Mouse (Mus musculus) cerebellum, adult 2 months (tissue): ENCODE data around the gene Tmed1. TPM values are rescaled to one million over a fixed set of nuclear protein-coding genes. Genes with fewer than 3 reads are reported as not detected.
A peak's percentile ranks its signal among the peaks of the same experiment; 100 is the strongest.
"Not testable (repeated sequence)": the region's sequence is repeated elsewhere in the genome, so short reads cannot be mapped to it uniquely, and the experiment has no call there.

Source experiments
- DNase-seq, 2 experiments: peaks; one replicate each; pipeline ENCODE4 v3.0.0; 2021
- H3K27ac ChIP-seq: fragments of 200-500 bp; 2 replicates; pipeline ENCODE4 v1.5.1; 2012; ENCODE audit warnings: low read length, control low read depth, inconsistent platforms; ENCODE audit not compliant: insufficient read depth
- H3K27me3 ChIP-seq: fragments of 200-500 bp; 2 replicates; pipeline ENCODE4 v1.6.1; 2012; ENCODE audit warnings: inconsistent platforms, mild to moderate bottlenecking, low read length, moderate library complexity; ENCODE audit not compliant: control insufficient read depth, insufficient read depth
- H3K4me1 ChIP-seq: fragments of 200-500 bp; 2 replicates; pipeline ENCODE4 v1.6.1; 2011; ENCODE audit warnings: low read length; ENCODE audit not compliant: control insufficient read depth, insufficient read depth
- H3K4me3 ChIP-seq: fragments of 200-500 bp; replicated peaks from 2 replicates; pipeline ENCODE3; 2011; ENCODE audit warnings: mild to moderate bottlenecking, low read depth, low read length, control low read depth; ENCODE audit not compliant: insufficient read depth
- CTCF ChIP-seq: fragments of 200-500 bp; IDR thresholded peaks from 2 replicates; pipeline ENCODE4 v1.5.1; 2011; ENCODE audit warnings: low read depth, mild to moderate bottlenecking, control low read depth, low read length, moderate library complexity, borderline replicate concordance; ENCODE audit not compliant: insufficient read depth
- POLR2A ChIP-seq: fragments of 200-500 bp; IDR thresholded peaks from 2 replicates; pipeline ENCODE4 v1.6.1; 2011; ENCODE audit warnings: low read length, control low read depth, borderline replicate concordance; ENCODE audit not compliant: insufficient read depth
- WGBS: fragments of 180-500 bp; shearing (Covaris S2); methylation state at CpG from one replicate; pipeline ENCODE4 v1.1.7; 2018; 5-methylcytosine and 5-hydroxymethylcytosine counted together
- polyA plus RNA-seq: library from polyadenylated mRNA; depleted of rRNA; stranded (reverse); fragments of >200 nt; gene quantifications from 2 replicates; pipeline ENCODE4 v1.2.3, GENCODE M21; 2012; rRNA removed

Gene Tmed1
- polyA plus RNA-seq, 1 experiment, result 25.9 TPM

GRCm38 (mm10) chr9:21477707-21478106 is 32.3 kb downstream of the Tmed1 start:
- Histone ChIP-seq H3K4me3 (no peak overlapping the region), H3K27ac (no peak overlapping the region), H3K27me3 (no peaks in the 10 kb centered on the region), H3K4me1 (no peaks in the 10 kb centered on the region)
- WGBS, result 98% methylated on average over 6 of the region's 6 CpGs
- TF ChIP-seq POLR2A (no peak), CTCF (no peak)
- no peak for DNase-seq

DNA sequence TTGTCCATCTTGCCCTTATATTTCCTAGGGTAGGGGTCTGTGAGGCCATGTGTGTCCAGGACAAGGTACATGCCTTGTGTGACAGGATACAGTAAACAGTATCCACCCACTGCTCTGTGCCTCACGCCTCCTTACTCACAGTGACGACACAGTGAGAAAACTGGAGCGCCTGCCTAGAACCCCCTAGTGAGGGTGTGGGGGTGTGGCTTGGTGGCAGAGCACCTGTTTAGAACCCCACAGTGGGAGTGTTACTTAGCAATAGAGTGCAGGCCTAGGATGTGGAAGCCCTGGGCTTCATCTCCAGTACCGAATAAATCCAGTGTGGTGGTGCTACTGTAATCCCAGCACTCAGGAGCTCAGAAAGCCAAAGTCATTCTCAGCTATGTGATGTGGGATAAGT is 37.1 kb downstream of the Tmed1 start:
- Histone ChIP-seq H3K27ac (no peak overlapping the region), H3K4me3 (no peak overlapping the region), H3K4me1 (no peaks in the 10 kb centered on the region), H3K27me3 (no peaks in the 10 kb centered on the region)
- no peak for DNase-seq
- WGBS, result 77% methylated on average over 4 of the region's 4 CpGs
- no peak for TF ChIP-seq CTCF
- TF ChIP-seq POLR2A, result no peak

GRCm38 (mm10) chr9:21469032-21470024 is 40.7 kb downstream of the Tmed1 start:
- no peak overlapping the region for H3K4me3 ChIP-seq
- 88% methylated on average over 20 of the region's 20 CpGs for WGBS
- peak; percentile 50 to 66 for DNase-seq
- no peak overlapping the region for H3K27ac ChIP-seq
- TF ChIP-seq CTCF (peak; percentile 59; the same call in 1 of the 2 replicates), POLR2A (no peak)
- H3K4me1 ChIP-seq, result peaks cover 3% of the 10 kb centered on the region; the same call in 1 of the 2 replicates
- no peaks in the 10 kb centered on the region for H3K27me3 ChIP-seq

DNA sequence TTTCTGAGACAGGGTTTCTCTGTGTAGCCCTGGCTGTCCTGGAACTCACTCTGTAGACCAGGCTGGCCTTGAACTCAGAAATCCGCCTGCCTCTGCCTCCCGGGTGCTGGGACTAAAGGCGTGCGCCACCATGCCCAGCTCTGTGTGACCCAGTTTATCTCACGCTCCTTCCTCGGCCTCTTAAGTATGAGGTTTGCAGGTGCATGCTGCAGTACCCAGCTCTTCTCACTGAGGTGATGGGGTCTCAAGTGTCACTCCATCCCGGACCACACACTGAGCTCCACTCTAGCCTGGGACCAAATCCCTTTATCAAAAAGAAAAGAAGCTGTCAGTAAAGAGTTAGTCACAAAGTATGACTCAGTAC is 45.5 kb downstream of the Tmed1 start:
- not testable (repeated sequence) for H3K4me3 ChIP-seq, H3K27me3 ChIP-seq, DNase-seq
- Histone ChIP-seq H3K4me1 (peaks cover 21% of the 10 kb centered on the region), H3K27ac (peak overlapping the region; percentile 13; the same call in 1 of the 2 replicates)
- 79% methylated on average over 7 of the region's 7 CpGs for WGBS

- Histone ChIP-seq H3K4me3 (no peak overlapping the region), H3K27ac (peak overlapping the region; percentile 67), H3K27me3 (no peaks in the 10 kb centered on the region), H3K4me1 (peaks cover 21% of the 10 kb centered on the region)
- TF ChIP-seq POLR2A (no peak), CTCF (no peak)
- DNase-seq, result peak; percentile 66 to 78
- 23% methylated on average over 3 of the region's 3 CpGs for WGBS
Observed at GRCm38 (mm10) chr9:21463766-21464564, 46.1 kb downstream of the Tmed1 start.

DNA sequence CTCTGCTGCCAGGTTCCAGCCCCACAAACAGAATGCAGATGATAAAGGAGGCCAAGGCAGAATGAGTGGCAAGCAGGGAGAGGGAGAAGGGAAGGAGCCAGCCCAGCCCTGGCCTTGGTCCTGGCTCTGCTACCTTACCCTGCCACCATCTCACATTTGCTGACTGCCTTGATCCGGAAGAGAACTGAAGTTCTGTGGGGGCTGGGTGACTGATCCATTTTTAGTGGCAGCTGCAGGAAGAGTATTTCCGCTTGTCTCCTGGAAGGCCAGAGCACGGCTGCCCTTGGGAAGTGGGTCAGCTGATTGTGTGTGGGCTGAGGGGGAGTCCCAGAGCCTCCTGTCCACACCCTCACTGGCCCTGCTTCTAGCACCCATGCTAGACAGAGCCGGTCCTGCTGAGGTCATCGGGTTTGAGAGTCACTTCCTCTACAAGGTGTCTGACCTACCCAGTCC is 46.9 kb downstream of the Tmed1 start:
- Histone ChIP-seq H3K4me3 (no peak overlapping the region), H3K27ac (peak overlapping the region; percentile 67), H3K4me1 (peaks cover 21% of the 10 kb centered on the region), H3K27me3 (no peaks in the 10 kb centered on the region)
- WGBS, result 18% methylated on average over 5 of the region's 5 CpGs
- no peak for TF ChIP-seq POLR2A
- TF ChIP-seq CTCF, result no peak
- peak; percentile 42 to 45 for DNase-seq

DNA sequence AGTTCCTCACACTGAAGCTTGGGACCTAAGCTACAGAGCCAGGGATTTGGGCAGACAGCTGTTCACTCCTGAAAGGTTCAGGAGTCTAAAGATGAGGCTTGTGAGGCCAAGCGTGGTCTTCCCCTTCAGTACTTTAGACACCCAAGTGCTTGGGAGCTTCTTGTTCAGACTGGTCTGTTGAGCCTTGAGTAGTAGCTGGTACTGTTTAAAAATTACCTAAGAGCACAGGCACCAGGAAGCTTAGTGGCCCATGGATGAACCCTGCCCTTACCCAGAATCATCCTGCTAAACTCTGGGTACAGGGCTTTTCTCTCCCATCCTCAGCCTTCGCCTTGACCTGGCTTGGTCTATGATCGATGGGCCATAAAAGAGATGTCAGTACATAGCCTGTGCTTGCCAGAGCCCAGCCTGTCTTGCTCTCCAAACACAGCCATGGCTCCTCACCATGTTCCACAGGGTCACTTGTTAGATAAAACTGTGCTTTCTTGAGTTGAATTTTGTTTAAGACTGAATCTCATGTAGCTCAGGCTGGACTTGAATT is 49.6 kb downstream of the Tmed1 start:
- Histone ChIP-seq H3K4me3 (no peak overlapping the region), H3K4me1 (peaks cover 23% of the 10 kb centered on the region), H3K27me3 (no peaks in the 10 kb centered on the region), H3K27ac (no peak overlapping the region)
- no peak for DNase-seq
- TF ChIP-seq POLR2A, result no peak
- no peak for TF ChIP-seq CTCF
- WGBS, result 88% methylated on average over 3 of the region's 3 CpGs

- Histone ChIP-seq H3K4me3 (no peak overlapping the region), H3K27ac (no peak overlapping the region), H3K4me1 (peaks cover 22% of the 10 kb centered on the region), H3K27me3 (no peaks in the 10 kb centered on the region)
- no peak for TF ChIP-seq POLR2A
- DNase-seq, result peak; percentile 41 to 62
- WGBS, result 8% methylated on average over 3 of the region's 3 CpGs
Observed at GRCm38 (mm10) chr9:21458821-21459220, 51.2 kb downstream of the Tmed1 start.

Other genes with a start within 250 kb of the Tmed1 start
- gene Atg4d, start 245.0 kb downstream of the Tmed1 start, polyA plus RNA-seq, result 70.9 and 72.4 TPM in 2 replicates
- gene Kri1, start 222.3 kb downstream of the Tmed1 start, polyA plus RNA-seq, result 46.8 and 48.2 TPM in 2 replicates
- gene Cdkn2d, start 218.8 kb downstream of the Tmed1 start, polyA plus RNA-seq, result 76.6 and 88.6 TPM in 2 replicates
- 1.6 and 1.8 TPM in 2 replicates for gene Ap1m2, start 197.9 kb downstream of the Tmed1 start, polyA plus RNA-seq
- gene Slc44a2, start 189.6 kb downstream of the Tmed1 start, polyA plus RNA-seq, result 67.7 and 70.3 TPM in 2 replicates
- gene Ilf3, start 142.4 kb downstream of the Tmed1 start, polyA plus RNA-seq, result 81.0 and 81.1 TPM in 2 replicates
- gene Qtrt1, start 98.4 kb downstream of the Tmed1 start, polyA plus RNA-seq, result 37.5 and 39.5 TPM in 2 replicates
- 66.9 and 68.6 TPM in 2 replicates for gene Dnm2, start 85.3 kb downstream of the Tmed1 start, polyA plus RNA-seq
- gene AB124611, start 15.9 kb upstream of the Tmed1 start, polyA plus RNA-seq, result 0.28 and 0.29 TPM in 2 replicates
- gene Carm1, start 36.6 kb upstream of the Tmed1 start, polyA plus RNA-seq, result 51.0 and 57.1 TPM in 2 replicates
- 53.1 and 53.4 TPM in 2 replicates for gene Timm29, start 82.5 kb upstream of the Tmed1 start, polyA plus RNA-seq
- 30.9 and 31.3 TPM in 2 replicates for gene Yipf2, start 82.6 kb upstream of the Tmed1 start, polyA plus RNA-seq
- 88.8 and 96.7 TPM in 2 replicates for gene Smarca4, start 105.9 kb upstream of the Tmed1 start, polyA plus RNA-seq
- 34.1 and 34.2 TPM in 2 replicates for gene Ldlr, start 213.2 kb upstream of the Tmed1 start, polyA plus RNA-seq